Mouse (Mus musculus) liver, embryonic 14.5 days (tissue): ENCODE measurements around the gene Ube2f. TPM values are rescaled to one million over a fixed set of nuclear protein-coding genes. Genes with fewer than 3 reads are reported as not detected.

Source experiments
- ATAC-seq: fragments of 200-750 bp; cut with Nextera tagmentation; 2 replicates; pipeline ENCODE4 v1.8.0; 2017; ENCODE audit warnings: moderate number of reproducible peaks, mild to moderate bottlenecking, moderate library complexity; ENCODE audit not compliant: insufficient read depth
- DNase-seq, 3 experiments: peaks; one replicate each; pipeline ENCODE4 v3.0.0-alpha.2; 2012 to 2013; ENCODE audit warnings: low read depth in 3 of 3, low spot score in 3 of 3
- H3K27ac ChIP-seq: fragments of 300-500 bp; sonication (generic); 2 replicates; pipeline ENCODE4 v1.5.1; 2014; ENCODE audit warnings: moderate library complexity, mild to moderate bottlenecking, control low read depth, inconsistent platforms
- H3K27me3 ChIP-seq: fragments of 300-500 bp; sonication (generic); 2 replicates; pipeline ENCODE4 v1.6.1; 2014; ENCODE audit warnings: mild to moderate bottlenecking, low read length, moderate library complexity; ENCODE audit not compliant: control insufficient read depth, insufficient read depth
- H3K36me3 ChIP-seq: fragments of 300-500 bp; sonication (generic); replicated peaks from 2 replicates; pipeline ENCODE4 v1.6.1; 2014; ENCODE audit warnings: low read depth; ENCODE audit not compliant: control insufficient read depth, insufficient read depth
- H3K4me1 ChIP-seq, 2 experiments: fragments of 200-500 bp in 1 of 2; fragments of 300-500 bp in 1 of 2; sonication (generic) in 1 of 2; replicated peaks; 2 replicates each; pipeline ENCODE4 v1.6.1; 2012 to 2014; ENCODE audit warnings: antibody characterized with exemption in 1 of 2, inconsistent platforms in 1 of 2, low read length in 1 of 2; ENCODE audit not compliant: control insufficient read depth in 2 of 2, insufficient read depth in 2 of 2
- H3K4me2 ChIP-seq: fragments of 300-500 bp; sonication (generic); 2 replicates; pipeline ENCODE4 v1.6.1; 2014; ENCODE audit warnings: low read depth, mild to moderate bottlenecking, control low read depth, moderate library complexity
- H3K4me3 ChIP-seq, 2 experiments: fragments of 200-500 bp in 1 of 2; fragments of 300-500 bp in 1 of 2; sonication (generic) in 1 of 2; 2 replicates each; pipeline ENCODE4 v1.5.1; 2012 to 2014; ENCODE audit warnings: low read depth in 2 of 2, low read length in 2 of 2, mild to moderate bottlenecking in 2 of 2, control low read depth in 1 of 2, inconsistent platforms in 1 of 2, moderate library complexity in 1 of 2; ENCODE audit not compliant: insufficient read depth in 1 of 2
- H3K9ac ChIP-seq: fragments of 300-500 bp; sonication (generic); replicated peaks from 2 replicates; pipeline ENCODE4 v1.6.1; 2014; ENCODE audit warnings: mild to moderate bottlenecking, control low read depth, moderate library complexity
- H3K9me3 ChIP-seq: fragments of 300-500 bp; sonication (generic); 2 replicates; pipeline ENCODE4 v1.6.1; 2016; ENCODE audit warnings: low read length, mixed read lengths; ENCODE audit not compliant: control insufficient read depth
- CTCF ChIP-seq: IDR thresholded peaks from 2 replicates; pipeline ENCODE4 v1.5.1; 2016; ENCODE audit warnings: antibody characterized with exemption, low read depth, control low read depth
- EP300 ChIP-seq: IDR thresholded peaks from 2 replicates; pipeline ENCODE4 v1.6.1; 2016; ENCODE audit warnings: antibody characterized with exemption, low read depth
- WGBS: fragments of 180-500 bp; shearing (Covaris S2); extraction: QIAGEN DNeasy Blood & Tissue Kit; methylation state at CpG from one replicate; pipeline ENCODE4 v1.1.7; 2014; ENCODE audit not compliant: insufficient replicate concordance; 5-methylcytosine and 5-hydroxymethylcytosine counted together
- polyA plus RNA-seq, 2 experiments: library from polyadenylated mRNA; depleted of rRNA in 1 of 2; stranded (reverse) in 1 of 2; unstranded in 1 of 2; fragments of >200 nt; fragmentation: Nextera tagmentation in 1 of 2; extraction: Ambion mirVana in 1 of 2; gene quantifications; 2 replicates each; pipeline versions ENCODE4 v1.2.1 to v1.2.3; 2012 to 2014

Ube2f gene
- polyA plus RNA-seq, 2 experiments, result 41.1 to 58.3 TPM

- ATAC-seq (no peak), DNase-seq (no peak)
- TF ChIP-seq CTCF (no peak), EP300 (no peak)
- Histone ChIP-seq H3K9me3 (no peaks in the 10 kb centered on the region), H3K4me2 (no peak overlapping the region), H3K27ac (no peak overlapping the region), H3K36me3 (no peaks in the 10 kb centered on the region), H3K4me1 (peaks cover 0 to 12% of the 10 kb centered on the region in 2 experiments; a peak in 3 of 4 replicates), H3K4me3 (no peak overlapping the region), H3K9ac (no peak overlapping the region), H3K27me3 (no peaks in the 10 kb centered on the region)
- WGBS, result 31% methylated on average over 4 of the region's 4 CpGs
Measured at GRCm38 (mm10) chr1:91241249-91241648, 8.9 kb upstream of the Ube2f start.

DNA sequence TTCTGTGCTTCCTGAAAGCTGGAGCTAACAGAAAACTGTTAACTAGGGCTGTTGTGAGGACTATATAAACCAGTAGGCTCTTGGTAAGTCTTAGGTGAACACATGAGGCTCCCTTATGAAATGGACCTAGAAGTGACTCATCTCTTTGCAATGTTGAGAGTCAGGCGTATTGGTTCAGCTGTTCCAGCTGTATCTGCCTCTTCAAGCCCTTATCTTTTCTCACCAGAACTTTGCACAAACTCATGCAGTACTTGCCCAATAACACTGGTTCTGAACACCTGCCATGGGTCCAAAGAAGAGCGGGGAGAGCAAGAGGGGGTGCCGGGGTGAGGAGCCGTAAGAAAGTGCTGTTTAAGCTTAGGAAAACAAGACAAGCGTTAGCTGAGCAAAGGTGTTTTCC, 1.9 kb upstream of the Ube2f start:
- peak overlapping the region; percentile 58 for H3K9ac ChIP-seq
- H3K4me3 ChIP-seq, result no peak overlapping the region; a peak in 1 of 4 replicates
- H3K4me1 ChIP-seq, result peaks cover 33 to 40% of the 10 kb centered on the region in 2 experiments

GRCm38 (mm10) chr1:91248970-91249369, 1.1 kb upstream of the Ube2f start:
- no peak for ATAC-seq
- no peaks in the 10 kb centered on the region for H3K9me3 ChIP-seq
- peak overlapping the region; percentile 94 for H3K27ac ChIP-seq
- H3K36me3 ChIP-seq, result no peaks in the 10 kb centered on the region
- DNase-seq, result no peak
- H3K27me3 ChIP-seq, result no peaks in the 10 kb centered on the region
- H3K4me3 ChIP-seq, result peak overlapping the region; percentile 16 to 34; a peak in 3 of 4 replicates
- peak overlapping the region; percentile 46; the same call in 1 of the 2 replicates for H3K9ac ChIP-seq
- H3K4me2 ChIP-seq, result peak overlapping the region; percentile 77
- TF ChIP-seq CTCF (no peak), EP300 (no peak)
- peaks cover 33 to 40% of the 10 kb centered on the region in 2 experiments for H3K4me1 ChIP-seq
- WGBS, result 37% methylated on average over 4 of the region's 4 CpGs

More for the DNA sequence above, 1.9 kb upstream of the Ube2f start:
- TF ChIP-seq CTCF (no peak), EP300 (peak; percentile 68)
- Histone ChIP-seq H3K27ac (peak overlapping the region; percentile 94), H3K36me3 (no peaks in the 10 kb centered on the region), H3K4me2 (peak overlapping the region; percentile 77), H3K9me3 (no peaks in the 10 kb centered on the region), H3K27me3 (no peaks in the 10 kb centered on the region)
- DNase-seq (peak; percentile 68 to 70 (median 69)), ATAC-seq (peak; percentile 54)
- 46% methylated on average over 5 of the region's 5 CpGs for WGBS

DNA sequence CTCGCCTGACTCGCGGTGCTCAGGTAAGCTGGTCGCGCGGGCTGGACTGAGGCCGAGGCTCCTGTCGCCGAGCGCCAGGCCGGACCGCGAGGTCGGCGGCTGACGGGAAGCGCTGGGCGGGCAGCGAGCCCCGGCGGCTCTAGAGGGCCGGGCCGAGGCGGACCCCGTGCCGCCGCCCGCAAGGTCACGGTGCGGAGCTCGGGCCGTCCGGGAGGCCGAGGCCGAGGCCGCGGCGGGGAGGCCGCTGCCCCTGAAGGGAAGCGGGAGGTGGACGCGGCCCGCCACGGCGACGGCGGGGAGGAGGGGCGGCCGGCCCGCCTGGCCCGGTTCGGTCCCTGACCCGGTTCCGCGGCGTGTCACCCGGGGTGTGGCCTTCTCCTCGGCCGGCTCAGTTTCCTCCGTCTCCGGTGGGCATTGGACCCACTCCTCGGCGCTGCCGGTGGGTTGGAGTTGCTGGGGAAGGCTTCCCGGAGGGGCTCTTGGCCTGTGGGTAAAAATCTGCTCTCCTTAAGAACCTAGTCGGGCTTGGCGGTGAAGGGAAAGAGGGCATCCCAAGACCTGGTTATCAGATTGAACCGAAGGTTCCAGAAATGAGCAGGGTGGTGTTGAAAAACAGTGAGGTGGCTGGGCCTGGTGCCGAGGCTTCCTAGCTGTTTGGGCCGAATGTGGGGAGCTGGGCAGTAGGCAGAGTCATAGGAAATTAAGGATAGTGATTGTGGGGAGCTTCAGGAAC, 477 bp downstream of the Ube2f start:
- H3K4me2 ChIP-seq, result peak overlapping the region; percentile 91
- peak overlapping the region; percentile 95 to 99 for H3K4me3 ChIP-seq
- no peaks in the 10 kb centered on the region for H3K9me3 ChIP-seq
- TF ChIP-seq EP300, result no peak
- no peak for TF ChIP-seq CTCF
- H3K9ac ChIP-seq, result peak overlapping the region; percentile 98
- ATAC-seq (peak; percentile 47), DNase-seq (peak in 1 of 3 experiments; percentile 39)
- WGBS, result under 1% methylated on average over 60 of the region's 70 CpGs
- peak overlapping the region; percentile 80 for H3K27ac ChIP-seq
- H3K4me1 ChIP-seq, result peaks cover 33 to 40% of the 10 kb centered on the region in 2 experiments
- H3K27me3 ChIP-seq, result no peaks in the 10 kb centered on the region
- H3K36me3 ChIP-seq, result peaks cover 4% of the 10 kb centered on the region; the same call in 1 of the 2 replicates

- peaks cover 33 to 40% of the 10 kb centered on the region in 2 experiments for H3K4me1 ChIP-seq
- ATAC-seq, result no peak
- peak overlapping the region; percentile 80 for H3K27ac ChIP-seq
- H3K27me3 ChIP-seq, result no peaks in the 10 kb centered on the region
- H3K9ac ChIP-seq, result peak overlapping the region; percentile 98
- H3K36me3 ChIP-seq, result peaks cover 5% of the 10 kb centered on the region; the same call in 1 of the 2 replicates
- DNase-seq, result peak in 1 of 3 experiments; percentile 28
- H3K9me3 ChIP-seq, result no peaks in the 10 kb centered on the region
- WGBS, result 21% methylated on average over 5 of the region's 5 CpGs
- TF ChIP-seq EP300 (no peak), CTCF (no peak)
- H3K4me2 ChIP-seq, result peak overlapping the region; percentile 91
- peak overlapping the region; percentile 95 to 99 for H3K4me3 ChIP-seq
Measured at GRCm38 (mm10) chr1:91251148-91251650, 1.1 kb downstream of the Ube2f start.
